ENCODE assay signal across 9 mouse cellular contexts in genomic region chr3:51916060-51916870, GRCm38 (mm10).
DNase-seq lines count a peak whose midpoint lies in the region; ATAC-seq and TF ChIP-seq lines count a peak whose summit lies in the region.
"Had no signal": no experiment of that assay in that cellular context is flagged by ENCODE, and none has a peak within 500 bp of the region (broad histone marks: within the 10 kb centered on the region; RNA-seq: fewer than 3 reads in every experiment).

No protein-coding gene starts in this region.

- DNase-seq in urinary bladder, postnatal 25 days (ENCODE audit: low spot score), result peak; percentile 17
- DNase-seq in urinary bladder, adult 2 months (ENCODE audit: low spot score), result no peak
- peak; percentile 25 to 46 for DNase-seq in urinary bladder, postnatal 36 days (ENCODE audit: low spot score in 2 of 2)
- no peak for DNase-seq in spleen, postnatal 14 days (ENCODE audit: low spot score in 2 of 2)

- H3K9ac ChIP-seq in heart, embryonic 13.5 days, result peak overlapping the region; percentile 41; the same call in 1 of the 2 replicates
- peak overlapping the region; percentile 49; the same call in 1 of the 2 replicates for H3K9ac ChIP-seq in kidney, embryonic 16.5 days (replicated peaks; ENCODE audit: low read length)
- H3K9ac ChIP-seq in limb, embryonic 13.5 days, result no peak overlapping the region

- H3K79me2 ChIP-seq in myocyte (ENCODE audit: control insufficient read depth, insufficient read depth), result peaks cover 5% of the 10 kb centered on the region

- no peak overlapping the region for H3K4me3 ChIP-seq in heart, embryonic 13.5 days
- no peak overlapping the region for H3K4me3 ChIP-seq in kidney, embryonic 16.5 days (ENCODE audit: low read length)
- no peak overlapping the region for H3K4me3 ChIP-seq in limb, embryonic 13.5 days
- H3K4me3 ChIP-seq in myocyte, result no peak overlapping the region

- H3K27me3 ChIP-seq in heart, embryonic 13.5 days (replicated peaks), result no peaks in the 10 kb centered on the region
- H3K27me3 ChIP-seq in kidney, embryonic 16.5 days (ENCODE audit: insufficient read depth, low read length), result no peaks in the 10 kb centered on the region
- no peaks in the 10 kb centered on the region for H3K27me3 ChIP-seq in limb, embryonic 13.5 days
- H3K27me3 ChIP-seq in myocyte (ENCODE audit: control insufficient read depth, insufficient read depth, insufficient read length), result no peaks in the 10 kb centered on the region

- peak; percentile 75; the same call in 1 of the 2 replicates for ATAC-seq in heart, embryonic 13.5 days (ENCODE audit: extremely low read depth, insufficient number of reproducible peaks, low FRiP score, low TSS enrichment)
- ATAC-seq in kidney, embryonic 16.5 days (ENCODE audit: low FRiP score, low TSS enrichment), result peak; percentile 95
- peak; percentile 84 for ATAC-seq in limb, embryonic 13.5 days (ENCODE audit: low FRiP score, low read depth)

- H3ac ChIP-seq in myocyte (ENCODE audit: control insufficient read depth, insufficient read length), result no peak overlapping the region

- peaks cover 48% of the 10 kb centered on the region for H3K4me1 ChIP-seq in heart, embryonic 13.5 days
- H3K4me1 ChIP-seq in kidney, embryonic 16.5 days (ENCODE audit: insufficient read depth, low read length), result peaks cover 41% of the 10 kb centered on the region
- peaks cover 41% of the 10 kb centered on the region for H3K4me1 ChIP-seq in limb, embryonic 13.5 days

- H3K36me3 ChIP-seq in heart, embryonic 13.5 days, result no peaks in the 10 kb centered on the region
- no peaks in the 10 kb centered on the region for H3K36me3 ChIP-seq in kidney, embryonic 16.5 days (ENCODE audit: insufficient read depth, low read length)
- H3K36me3 ChIP-seq in limb, embryonic 13.5 days, result no peaks in the 10 kb centered on the region
- H3K36me3 ChIP-seq in myocyte (ENCODE audit: control insufficient read depth, insufficient read depth), result no peaks in the 10 kb centered on the region

- no peak for TF ChIP-seq POLR2A in myocyte (IDR thresholded peaks at IDR 0.05; ENCODE audit: insufficient read length, low read depth)

- WGBS in heart, embryonic 13.5 days, result 13% methylated on average over 10 of the region's 10 CpGs
- WGBS in kidney, embryonic 16.5 days, result 6% methylated on average over 10 of the region's 10 CpGs
- WGBS in limb, embryonic 13.5 days, result 17% methylated on average over 10 of the region's 10 CpGs

- no peaks in the 10 kb centered on the region for H3K9me3 ChIP-seq in heart, embryonic 13.5 days
- peaks cover 8% of the 10 kb centered on the region; the same call in 1 of the 2 replicates for H3K9me3 ChIP-seq in kidney, embryonic 16.5 days (ENCODE audit: low read length)
- H3K9me3 ChIP-seq in limb, embryonic 13.5 days, result no peaks in the 10 kb centered on the region

- H3K4me2 ChIP-seq in heart, embryonic 13.5 days, result peak overlapping the region; percentile 38
- peak overlapping the region; percentile 43 for H3K4me2 ChIP-seq in kidney, embryonic 16.5 days (replicated peaks; ENCODE audit: low read depth, low read length)
- H3K4me2 ChIP-seq in limb, embryonic 13.5 days (replicated peaks), result peak overlapping the region; percentile 12; the same call in 1 of the 2 replicates
- peak overlapping the region; percentile 69 for H3K4me2 ChIP-seq in myocyte (ENCODE audit: low read depth)

- H3K27ac ChIP-seq in heart, embryonic 13.5 days (replicated peaks), result peak overlapping the region; percentile 91
- H3K27ac ChIP-seq in kidney, embryonic 16.5 days (ENCODE audit: low read length), result peak overlapping the region; percentile 98
- peak overlapping the region; percentile 39; the same call in 1 of the 2 replicates for H3K27ac ChIP-seq in limb, embryonic 13.5 days
- H3K27ac ChIP-seq: macrophage had no signal

TF ChIP-seq in myocyte, 11 proteins besides CTCF, POLR2A, EP300 and RAD21:
- TF ChIP-seq USF1 (IDR thresholded peaks at IDR 0.05; ENCODE audit: low read depth) (peak; percentile 71), MAX (IDR thresholded peaks at IDR 0.05; ENCODE audit: low read depth) (no peak), SRF (IDR thresholded peaks at IDR 0.05; ENCODE audit: control insufficient read depth, insufficient read length, low read depth) (no peak), CEBPB (IDR thresholded peaks at IDR 0.05; ENCODE audit: insufficient read depth, poor library complexity, severe bottlenecking) (no peak), MYOD1 (IDR thresholded peaks at IDR 0.05; ENCODE audit: control insufficient read depth in 1 of 3, insufficient read length in 2 of 3, low read depth in 2 of 3) (peak in 2 of 3 experiments; percentile 56 to 78), POLR2AphosphoS2 (IDR thresholded peaks at IDR 0.05; ENCODE audit: insufficient read length, low read depth) (no peak), TCF12 (IDR thresholded peaks at IDR 0.05; ENCODE audit: insufficient read depth, poor library complexity, severe bottlenecking) (no peak), E2F4 (IDR thresholded peaks at IDR 0.05; ENCODE audit: insufficient read depth) (no peak), TCF3 (IDR thresholded peaks at IDR 0.05; ENCODE audit: insufficient read length, low read depth) (no peak), REST (IDR thresholded peaks at IDR 0.05; ENCODE audit: insufficient read depth, insufficient read length) (no peak), MYOG (IDR thresholded peaks at IDR 0.05; ENCODE audit: control insufficient read depth in 1 of 3, insufficient read depth in 1 of 3, insufficient read length in 2 of 3, low read depth in 2 of 3) (peak in 2 of 3 experiments; percentile 62 to 81)
TF ChIP-seq in myocyte: peak in this region for 3.

Comparison
In these comparisons a context has a peak if more than half of its experiments do, and no peak if none do; other contexts are left out.
1. DNase-seq: peak in urinary bladder, postnatal 25 days (single experiment) and urinary bladder, postnatal 36 days (2 of 2); none in urinary bladder, adult 2 months (single experiment) and spleen, postnatal 14 days (0 of 2).
2. H3K27ac ChIP-seq: peak in every context shown above with its lines; median percentile 98 in kidney, embryonic 16.5 days; 91 in heart, embryonic 13.5 days; 39 in limb, embryonic 13.5 days.
3. H3K4me2 ChIP-seq: peak in every context shown above with its lines; median percentile 69 in myocyte; 43 in kidney, embryonic 16.5 days; 38 in heart, embryonic 13.5 days; 12 in limb, embryonic 13.5 days.
4. Peak in every context shown above with its lines, with median percentiles within 50 percentile points of each other: ATAC-seq.